Mouse (Mus musculus): ENCODE data around the gene Lrrc72. TPM values are rescaled to one million over a fixed set of nuclear protein-coding genes. Genes with fewer than 3 reads are reported as not detected.

The Lrrc72 gene
- total and polyA plus RNA-seq, 3 experiments = not detected

DNA sequence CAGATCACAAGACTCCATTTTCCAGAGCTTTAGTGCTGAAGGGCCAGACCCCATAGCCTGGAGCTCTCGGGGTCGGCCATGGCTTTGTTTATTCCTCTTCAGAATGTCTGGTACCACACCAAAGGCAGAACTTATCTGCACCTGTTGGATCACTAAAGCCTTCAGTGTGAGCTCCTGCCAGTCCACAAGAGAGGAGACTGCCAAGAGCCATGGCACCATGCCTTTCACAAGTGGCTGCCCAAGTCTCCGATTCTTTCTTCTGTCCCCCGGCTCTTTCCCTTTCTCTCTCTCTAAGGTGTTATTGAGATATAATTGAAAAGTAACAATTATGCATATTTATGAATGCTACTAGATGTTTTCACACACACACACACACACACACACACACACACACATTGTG is 43.1 kb downstream of the Lrrc72 start:
- in situ Hi-C loops (cut with MboI; ENCODE audit: low pct_ligation_motif_present, low pct_unique_long_range_greater_than_20kb, low sequenced_read_pairs) (loop anchor here (10.0 kb wide), 1 partner anchor 465 kb away; no protein-coding TSS in a partner anchor), dilution Hi-C loops (cut with MboI; ENCODE audit: extremely low pct_ligation_motif_present, extremely low pct_unique_long_range_greater_than_20kb, low sequenced_read_pairs) (no loop called here)
- Histone ChIP-seq H3K27ac (ENCODE audit: insufficient read depth, low read depth) (no peak overlapping the region), H3K27me3 (replicated peaks) (no peaks in the 10 kb centered on the region), H3K4me3 (replicated peaks in 1 of 3; ENCODE audit: low read depth in 2 of 3, low read length in 2 of 3, poor library complexity in 1 of 3) (no peak overlapping the region), H3K4me1 (ENCODE audit: control insufficient read depth in 1 of 2, insufficient read depth in 2 of 2) (peaks cover 3 to 13% of the 10 kb centered on the region in 2 experiments; a peak in 3 of 4 replicates), H3K36me3 (replicated peaks in 1 of 2; ENCODE audit: control insufficient read depth in 1 of 2, insufficient read depth in 1 of 2, low read length in 1 of 2) (no peaks in the 10 kb centered on the region), H3K9me3 (replicated peaks; ENCODE audit: low read length) (no peaks in the 10 kb centered on the region), H3K79me2 (replicated peaks; ENCODE audit: control insufficient read depth, extremely low read depth, insufficient read depth, poor library complexity, severe bottlenecking) (no peaks in the 10 kb centered on the region), H3K9ac (ENCODE audit: insufficient read depth, low read depth) (no peak overlapping the region), H3K4me2 (ENCODE audit: insufficient read depth, low read depth, poor library complexity, severe bottlenecking) (no peak overlapping the region)
- TF ChIP-seq MAFK (IDR thresholded peaks at IDR 0.05; ENCODE audit: insufficient replicate concordance, low read length) (no peak), MAZ (IDR thresholded peaks at IDR 0.05; ENCODE audit: low read depth, low read length) (no peak), RCOR1 (conservative IDR thresholded peaks at IDR 0.05; ENCODE audit: low read depth, low read length) (no peak), CTCF (conservative IDR thresholded peaks at IDR 0.05 in 1 of 2, IDR thresholded peaks at IDR 0.05 in 1 of 2; ENCODE audit: low read depth in 2 of 2, low read length in 2 of 2) (no peak), RAD21 (IDR thresholded peaks at IDR 0.05; ENCODE audit: low read depth, low read length) (no peak)
- DNase-seq (ENCODE audit: extremely low read depth) = no peak

- no peaks in the 10 kb centered on the region for H3K36me3 ChIP-seq (replicated peaks in 1 of 2; ENCODE audit: control insufficient read depth in 1 of 2, insufficient read depth in 1 of 2, low read length in 1 of 2)
- H3K4me2 ChIP-seq (ENCODE audit: insufficient read depth, low read depth, poor library complexity, severe bottlenecking) = no peak overlapping the region
- H3K4me3 ChIP-seq (replicated peaks in 1 of 3; ENCODE audit: low read depth in 2 of 3, low read length in 2 of 3, poor library complexity in 1 of 3) = peak overlapping the region; percentile 9 to 37 (median 22)
- in situ Hi-C loops (cut with MboI; ENCODE audit: low pct_ligation_motif_present, low pct_unique_long_range_greater_than_20kb, low sequenced_read_pairs) (no loop called here), dilution Hi-C loops (cut with MboI; ENCODE audit: extremely low pct_ligation_motif_present, extremely low pct_unique_long_range_greater_than_20kb, low sequenced_read_pairs) (no loop called here)
- H3K27me3 ChIP-seq (replicated peaks) = no peaks in the 10 kb centered on the region
- DNase-seq (ENCODE audit: extremely low read depth) = peak; percentile 45
- TF ChIP-seq TCF12 (IDR thresholded peaks at IDR 0.05; ENCODE audit: low read depth, low read length) (0 out of 2 replicates have a peak, but pooled peaks have one; percentile 11), HCFC1 (IDR thresholded peaks at IDR 0.05; ENCODE audit: low read depth, low read length) (peak; percentile 52; the same call in 1 of the 2 replicates), ELF1 (IDR thresholded peaks at IDR 0.05; ENCODE audit: low read depth, low read length) (peak; percentile 51), ZC3H11A (IDR thresholded peaks at IDR 0.05; ENCODE audit: low read depth, low read length) (no peak)
- no peaks in the 10 kb centered on the region for H3K79me2 ChIP-seq (replicated peaks; ENCODE audit: control insufficient read depth, extremely low read depth, insufficient read depth, poor library complexity, severe bottlenecking)
- H3K9ac ChIP-seq (ENCODE audit: insufficient read depth, low read depth) = no peak overlapping the region
- H3K9me3 ChIP-seq (replicated peaks; ENCODE audit: low read length) = no peaks in the 10 kb centered on the region
- H3K4me1 ChIP-seq (ENCODE audit: control insufficient read depth in 1 of 2, insufficient read depth in 2 of 2) = peaks cover 3 to 4% of the 10 kb centered on the region in 2 experiments; a peak in 3 of 4 replicates
- H3K27ac ChIP-seq (ENCODE audit: insufficient read depth, low read depth) = no peak overlapping the region
Observed at GRCm38 (mm10) chr12:36208456-36208855, 44.7 kb downstream of the Lrrc72 start.

GRCm38 (mm10) chr12:36207800-36208148 is 45.4 kb downstream of the Lrrc72 start:
- DNase-seq (ENCODE audit: extremely low read depth) = no peak
- in situ Hi-C loops (cut with MboI; ENCODE audit: low pct_ligation_motif_present, low pct_unique_long_range_greater_than_20kb, low sequenced_read_pairs) = no loop called here

More at GRCm38 (mm10) chr12:36207800-36208148, 45.4 kb downstream of the Lrrc72 start:
- H3K27ac ChIP-seq (ENCODE audit: insufficient read depth, low read depth) = no peak overlapping the region
- TF ChIP-seq JUN (IDR thresholded peaks at IDR 0.05; ENCODE audit: insufficient read depth, low read depth, low read length) (no peak), ZKSCAN1 (IDR thresholded peaks at IDR 0.05; ENCODE audit: borderline replicate concordance, low read depth, low read length) (no peak), ETS1 (conservative IDR thresholded peaks at IDR 0.05; ENCODE audit: low read depth, low read length) (no peak), KAT2A (IDR thresholded peaks at IDR 0.05; ENCODE audit: insufficient replicate concordance, low read length) (no peak), MAFK (IDR thresholded peaks at IDR 0.05; ENCODE audit: insufficient replicate concordance, low read length) (no peak), POLR2A (IDR thresholded peaks at IDR 0.05; ENCODE audit: low read depth, low read length) (no peak), MXI1 (IDR thresholded peaks at IDR 0.05; ENCODE audit: low read depth, low read length) (no peak), CHD2 (IDR thresholded peaks at IDR 0.05; ENCODE audit: low read length) (no peak), JUND (conservative IDR thresholded peaks at IDR 0.05; ENCODE audit: low read depth, low read length) (no peak), SIN3A (IDR thresholded peaks at IDR 0.05; ENCODE audit: low read length) (no peak), MAZ (IDR thresholded peaks at IDR 0.05; ENCODE audit: low read depth, low read length) (no peak), HCFC1 (IDR thresholded peaks at IDR 0.05; ENCODE audit: low read depth, low read length) (no peak), USF2 (conservative IDR thresholded peaks at IDR 0.05; ENCODE audit: low read depth, low read length) (no peak), SMC3 (IDR thresholded peaks at IDR 0.05; ENCODE audit: low read depth, low read length) (no peak), E2F4 (IDR thresholded peaks at IDR 0.05; ENCODE audit: insufficient replicate concordance, low read depth, low read length) (no peak), POLR2AphosphoS2 (IDR thresholded peaks at IDR 0.05; ENCODE audit: low read depth, low read length) (no peak)
- dilution Hi-C loops (cut with MboI; ENCODE audit: extremely low pct_ligation_motif_present, extremely low pct_unique_long_range_greater_than_20kb, low sequenced_read_pairs) = no loop called here
- peaks cover 3 to 4% of the 10 kb centered on the region in 2 experiments; a peak in 3 of 4 replicates for H3K4me1 ChIP-seq (ENCODE audit: control insufficient read depth in 1 of 2, insufficient read depth in 2 of 2)
- H3K4me2 ChIP-seq (ENCODE audit: insufficient read depth, low read depth, poor library complexity, severe bottlenecking) = no peak overlapping the region
- H3K9ac ChIP-seq (ENCODE audit: insufficient read depth, low read depth) = no peak overlapping the region
- H3K79me2 ChIP-seq (replicated peaks; ENCODE audit: control insufficient read depth, extremely low read depth, insufficient read depth, poor library complexity, severe bottlenecking) = no peaks in the 10 kb centered on the region
- H3K9me3 ChIP-seq (replicated peaks; ENCODE audit: low read length) = no peaks in the 10 kb centered on the region
- peak overlapping the region in 1 of 3 experiments; percentile 37 for H3K4me3 ChIP-seq (replicated peaks in 1 of 3; ENCODE audit: low read depth in 2 of 3, low read length in 2 of 3, poor library complexity in 1 of 3)
- H3K36me3 ChIP-seq (replicated peaks in 1 of 2; ENCODE audit: control insufficient read depth in 1 of 2, insufficient read depth in 1 of 2, low read length in 1 of 2) = no peaks in the 10 kb centered on the region
- H3K27me3 ChIP-seq (replicated peaks) = no peaks in the 10 kb centered on the region
